Mouse (Mus musculus) inflammation-experienced regulatory T-cells, adult 6 months (primary cell): Measurements from ENCODE around the gene Prss23. TPM values are rescaled to one million over a fixed set of nuclear protein-coding genes. Genes with fewer than 3 reads are reported as not detected.

ENCODE experiments used
- ATAC-seq: one replicate; pipeline ENCODE4 v1.8.0; 2017
- polyA plus RNA-seq, 3 experiments: library from polyadenylated mRNA; unstranded; fragments of 100-300 nt; shearing (Covaris generic); gene quantifications; one replicate each; pipeline ENCODE4 v1.2.1; 2017

The Prss23 gene
- polyA plus RNA-seq = not detected

GRCm38 (mm10) chr7:89526731-89527429 lies at the start of gene Prss23:
Gene Prss23, minus strand, starts transcription at chr7:89527187.
- ATAC-seq = no peak

- ATAC-seq = no peak
Measured at GRCm38 (mm10) chr7:89576127-89576526, 49.1 kb upstream of the Prss23 start.

GRCm38 (mm10) chr7:89564569-89564968 lies 37.6 kb upstream of the Prss23 start:
- ATAC-seq = no peak

GRCm38 (mm10) chr7:89563501-89563900 lies 36.5 kb upstream of the Prss23 start:
- ATAC-seq = no peak

- ATAC-seq = no peak
Measured at GRCm38 (mm10) chr7:89562140-89562539, 35.2 kb upstream of the Prss23 start.

- no peak for ATAC-seq
Measured at GRCm38 (mm10) chr7:89560939-89561338, 34.0 kb upstream of the Prss23 start.

GRCm38 (mm10) chr7:89559633-89560032 lies 32.6 kb upstream of the Prss23 start:
- ATAC-seq = no peak

GRCm38 (mm10) chr7:89559105-89559504 lies 32.1 kb upstream of the Prss23 start:
- ATAC-seq = no peak

- no peak for ATAC-seq
Measured at GRCm38 (mm10) chr7:89558446-89559039, 31.6 kb upstream of the Prss23 start.

GRCm38 (mm10) chr7:89557056-89557455 lies 30.1 kb upstream of the Prss23 start:
- no peak for ATAC-seq

GRCm38 (mm10) chr7:89556652-89557051 lies 29.7 kb upstream of the Prss23 start:
- no peak for ATAC-seq

GRCm38 (mm10) chr7:89555170-89555569 lies 28.2 kb upstream of the Prss23 start:
- no peak for ATAC-seq

GRCm38 (mm10) chr7:89554068-89554467 lies 27.1 kb upstream of the Prss23 start:
- no peak for ATAC-seq

- no peak for ATAC-seq
Measured at GRCm38 (mm10) chr7:89540976-89541375, 14.0 kb upstream of the Prss23 start.

- no peak for ATAC-seq
Measured at GRCm38 (mm10) chr7:89539391-89539790, 12.4 kb upstream of the Prss23 start.

GRCm38 (mm10) chr7:89527430-89527856 lies 456 bp upstream of the Prss23 start:
- ATAC-seq = no peak

- no peak for ATAC-seq
Measured at GRCm38 (mm10) chr7:89523816-89524215, 3.2 kb downstream of the Prss23 start.

- no peak for ATAC-seq
Measured at GRCm38 (mm10) chr7:89522170-89522569, 4.8 kb downstream of the Prss23 start.

GRCm38 (mm10) chr7:89517460-89518390 lies 9.3 kb downstream of the Prss23 start:
- no peak for ATAC-seq

- ATAC-seq = no peak
Measured at GRCm38 (mm10) chr7:89516551-89517459, 10.2 kb downstream of the Prss23 start.

- no peak for ATAC-seq
Measured at GRCm38 (mm10) chr7:89511921-89512514, 15.0 kb downstream of the Prss23 start.

GRCm38 (mm10) chr7:89508672-89509071 lies 18.3 kb downstream of the Prss23 start:
- ATAC-seq = no peak
